Mouse (Mus musculus) spleen, adult 12 weeks (tissue): ENCODE measurements around the gene Galnt13.
"Not testable (repeated sequence)": the region's sequence is repeated elsewhere in the genome, so short reads cannot be mapped to it uniquely, and the experiment has no call there.

Source experiments
- DNase-seq: peaks from one replicate; pipeline ENCODE4 v3.0.0; 2022; ENCODE audit warnings: low spot score

Galnt13 gene

DNA sequence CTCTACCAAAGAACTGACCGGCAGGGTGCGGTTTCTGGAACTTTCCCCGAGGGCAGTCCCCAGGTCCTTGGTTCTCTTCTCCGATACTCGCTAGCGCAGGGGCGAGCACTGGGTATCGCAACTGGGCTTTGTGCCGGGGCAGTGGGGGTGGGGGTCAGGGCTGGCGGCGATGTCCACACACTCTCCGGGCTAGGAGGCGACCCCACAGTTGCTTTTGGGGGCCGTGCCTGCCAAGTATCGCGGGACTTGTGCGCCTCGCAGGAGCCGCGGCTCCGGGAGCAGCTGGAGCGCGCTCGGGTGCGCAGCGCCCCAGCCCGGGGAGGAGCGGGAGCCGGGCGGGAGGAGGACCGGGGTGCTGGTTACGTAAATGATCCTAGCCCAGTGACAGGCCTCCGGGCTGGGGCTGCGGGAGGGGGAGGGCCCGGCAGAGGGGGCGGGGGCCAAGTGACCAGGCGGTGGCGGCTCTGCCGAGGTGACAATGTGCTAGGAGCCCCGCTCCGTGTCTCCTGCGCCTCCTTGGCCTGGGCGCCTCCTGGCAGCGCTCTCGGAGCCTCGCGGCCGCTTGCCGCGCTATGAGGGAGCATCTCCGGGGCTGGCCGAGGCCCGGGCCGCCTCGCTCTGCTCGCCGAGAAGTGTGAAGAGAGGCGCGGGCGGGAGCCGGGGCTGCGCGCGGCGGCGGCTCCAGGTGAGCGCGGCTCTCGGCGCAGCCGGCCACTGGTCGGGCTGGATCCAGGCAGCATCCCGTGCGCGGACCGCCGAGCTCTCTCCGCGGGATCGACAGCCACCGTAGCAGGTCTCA is at the start of gene Galnt13:
Gene Galnt13 (plus strand): TSS at position 381 of the 799 bp plus-strand sequence.
- no peak for DNase-seq

DNA sequence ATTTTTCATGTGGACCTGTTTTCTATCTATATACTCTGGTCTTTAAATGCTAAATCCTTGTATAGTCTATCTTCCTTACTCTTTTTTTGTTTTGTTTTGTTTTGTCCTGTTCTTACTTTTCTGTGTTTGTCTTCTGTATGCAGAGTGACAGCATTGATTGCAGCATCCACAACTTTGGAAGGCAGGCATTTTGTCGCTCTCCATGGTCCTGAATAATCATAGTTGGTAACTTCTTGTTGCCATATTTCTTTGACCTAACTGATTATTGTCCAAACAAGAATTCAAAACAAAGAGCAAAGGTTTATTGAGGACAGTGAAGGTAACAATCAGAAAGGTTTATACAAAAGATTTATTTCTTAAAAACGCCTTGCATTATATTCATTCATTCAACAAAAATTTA is 5.1 kb upstream of the Galnt13 start:
- no peak for DNase-seq

DNA sequence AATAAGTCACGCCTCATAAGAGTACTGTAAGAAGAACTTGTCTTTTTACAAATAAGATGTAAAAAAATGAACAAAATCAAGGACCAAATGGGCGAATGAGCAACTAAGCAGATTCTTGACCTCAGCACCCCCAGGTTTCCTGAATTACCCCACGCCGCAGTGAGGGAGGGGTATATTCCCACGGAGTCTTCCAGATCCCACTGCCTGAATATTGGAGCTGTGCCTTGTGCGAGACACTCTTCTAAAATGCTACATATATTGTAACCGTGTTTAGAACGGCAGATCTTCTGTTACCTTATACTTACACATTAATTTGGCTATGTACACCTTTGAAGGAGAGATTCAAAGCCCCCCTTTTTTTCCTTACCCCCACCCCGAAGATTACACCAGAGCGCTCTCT is 737 bp upstream of the Galnt13 start:
- no peak for DNase-seq

DNA sequence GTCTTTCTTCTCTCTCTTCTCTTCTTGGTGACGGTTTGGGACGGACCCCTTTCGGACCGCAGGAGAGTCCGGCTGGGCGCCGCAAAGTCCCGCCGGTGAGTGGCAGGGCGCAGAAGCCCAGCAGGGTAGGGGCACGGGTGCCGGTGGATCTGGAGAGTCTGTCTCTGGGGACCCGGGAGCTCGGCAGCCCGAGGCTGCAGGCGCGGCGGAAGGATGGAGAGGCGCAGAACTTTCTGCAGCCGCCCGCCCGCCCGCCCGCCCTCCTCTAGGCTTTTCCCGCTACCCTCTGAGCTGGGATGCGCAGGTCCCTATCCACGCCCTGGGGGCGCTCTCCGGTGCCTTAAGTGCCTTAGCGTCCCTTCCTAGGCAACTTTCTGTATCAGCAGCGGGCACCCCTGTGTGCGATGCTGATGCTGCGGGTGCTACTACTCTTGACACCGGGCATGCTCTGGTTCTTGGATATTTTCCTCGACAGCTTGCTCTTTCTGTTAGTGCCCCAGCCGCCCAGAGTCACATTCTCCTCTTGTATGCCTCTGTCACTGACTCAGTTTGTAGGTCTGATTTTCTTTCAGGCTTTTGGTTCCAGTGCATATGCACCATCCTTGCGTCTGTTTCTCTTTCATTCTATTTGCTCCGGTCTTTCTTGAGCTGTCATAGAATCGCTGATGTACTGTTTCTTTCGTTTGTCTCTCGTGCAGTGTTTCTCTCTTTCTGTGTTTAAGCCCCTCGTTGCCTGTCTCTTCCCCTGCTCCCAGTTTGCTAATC is 801 bp downstream of the Galnt13 start:
- no peak for DNase-seq

DNA sequence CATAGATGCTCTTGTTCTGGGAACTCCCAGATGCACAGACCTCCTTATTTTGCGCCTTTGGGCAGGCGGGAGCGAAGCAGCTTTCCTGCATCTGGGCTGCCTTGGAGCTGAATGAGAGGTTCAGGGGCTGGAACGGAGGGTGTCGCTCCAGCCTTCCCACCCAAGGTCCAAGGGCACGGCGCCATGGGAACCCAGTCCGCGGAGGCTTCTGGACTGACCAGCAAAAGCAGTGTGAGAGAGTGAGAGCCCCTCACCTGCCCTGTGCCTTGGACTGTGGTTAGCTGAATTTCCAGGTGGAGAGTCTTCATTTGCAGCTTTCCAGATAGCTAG is 1.3 kb downstream of the Galnt13 start:
- no peak for DNase-seq

DNA sequence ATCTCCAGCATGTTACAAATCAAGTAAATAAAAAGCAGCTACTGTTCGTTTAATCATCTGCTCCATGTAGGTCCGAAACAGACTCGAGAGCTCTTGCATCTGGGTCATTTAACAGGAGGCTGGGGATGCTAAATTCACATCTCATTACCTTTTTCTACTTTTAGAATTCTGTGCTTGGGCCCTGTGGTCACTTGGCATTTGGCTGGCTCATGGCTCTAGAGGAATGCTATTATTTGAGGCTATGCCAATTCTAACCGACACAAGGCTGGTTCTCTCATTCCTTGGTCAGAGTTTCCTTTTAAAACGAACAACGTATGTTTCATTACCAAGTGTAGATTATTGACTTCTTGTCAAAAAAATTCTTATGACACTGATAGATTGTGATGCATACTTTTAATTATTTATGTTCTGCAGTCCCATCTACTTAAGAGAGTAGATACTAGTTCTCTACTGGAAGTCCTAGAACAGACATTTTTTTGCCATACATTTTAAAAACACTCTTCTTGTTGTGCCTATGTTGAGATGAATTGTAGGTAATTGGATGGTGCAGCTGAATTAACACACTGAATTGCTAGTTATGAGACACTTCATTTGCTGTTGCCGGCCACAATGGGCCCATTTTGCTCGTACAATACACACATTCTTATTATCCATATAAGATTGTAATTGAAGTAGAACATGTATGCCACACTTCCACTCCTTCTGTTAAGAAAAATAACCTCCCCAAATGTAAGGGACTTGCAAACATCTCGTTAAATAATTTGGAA is 6.8 kb downstream of the Galnt13 start:
- no peak for DNase-seq

DNA sequence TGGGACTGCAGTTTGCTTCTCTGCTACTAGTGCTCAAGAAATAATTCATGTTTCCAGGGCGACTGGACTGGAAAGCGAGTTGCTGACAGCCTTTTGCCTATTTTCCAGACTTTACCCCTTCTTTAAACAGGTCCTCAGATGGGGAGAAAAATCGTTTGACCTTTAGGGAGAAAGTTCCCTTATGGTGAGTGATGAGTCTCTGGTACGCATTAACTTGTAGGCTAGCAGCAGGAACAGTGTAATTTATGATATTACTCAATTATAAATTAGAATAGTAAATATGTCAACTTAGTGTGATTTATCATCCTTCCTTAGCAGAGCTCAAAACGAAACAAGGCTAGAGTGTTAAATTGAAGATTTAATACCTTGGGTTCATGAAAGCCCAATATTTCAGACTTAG is 47.3 kb downstream of the Galnt13 start:
- DNase-seq = no peak

DNA sequence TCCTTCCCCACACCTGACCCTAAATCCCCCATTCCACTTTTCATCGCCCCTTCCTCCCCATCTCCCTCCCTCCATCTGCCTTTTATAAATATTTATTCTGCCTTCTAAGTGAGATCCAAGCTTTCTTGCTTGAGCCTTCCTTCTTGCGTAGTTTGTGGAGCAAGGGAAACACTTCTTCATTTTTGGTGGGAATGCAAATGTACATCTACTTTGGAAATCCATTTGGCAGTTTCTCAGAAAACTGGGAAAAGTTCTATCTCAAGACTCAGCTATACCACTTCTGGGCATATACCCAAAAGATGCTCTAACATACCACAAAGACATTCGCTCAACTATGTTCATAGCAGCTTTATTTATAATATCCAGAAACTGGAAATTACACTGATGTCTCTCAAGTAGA is 86.9 kb downstream of the Galnt13 start:
- DNase-seq = no peak

DNA sequence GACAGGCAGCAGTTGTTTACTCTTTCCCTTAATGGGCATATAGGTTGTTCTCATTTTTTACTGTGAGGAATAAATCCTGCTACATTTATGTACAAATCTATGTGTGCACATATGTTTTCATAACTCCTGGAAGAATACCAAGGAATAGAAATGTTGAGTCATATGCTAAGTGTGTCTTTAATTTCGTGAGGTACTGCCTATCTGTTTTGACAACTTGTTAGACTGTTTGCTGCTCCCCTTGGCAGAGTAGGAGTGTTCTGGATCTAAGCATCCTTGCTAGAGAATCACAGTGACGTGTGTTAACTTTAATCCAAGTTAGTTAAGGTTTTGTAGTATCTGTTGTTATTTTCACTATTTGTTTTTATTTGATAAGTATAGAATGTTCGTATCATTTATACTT is 91.0 kb downstream of the Galnt13 start:
- DNase-seq = no peak

DNA sequence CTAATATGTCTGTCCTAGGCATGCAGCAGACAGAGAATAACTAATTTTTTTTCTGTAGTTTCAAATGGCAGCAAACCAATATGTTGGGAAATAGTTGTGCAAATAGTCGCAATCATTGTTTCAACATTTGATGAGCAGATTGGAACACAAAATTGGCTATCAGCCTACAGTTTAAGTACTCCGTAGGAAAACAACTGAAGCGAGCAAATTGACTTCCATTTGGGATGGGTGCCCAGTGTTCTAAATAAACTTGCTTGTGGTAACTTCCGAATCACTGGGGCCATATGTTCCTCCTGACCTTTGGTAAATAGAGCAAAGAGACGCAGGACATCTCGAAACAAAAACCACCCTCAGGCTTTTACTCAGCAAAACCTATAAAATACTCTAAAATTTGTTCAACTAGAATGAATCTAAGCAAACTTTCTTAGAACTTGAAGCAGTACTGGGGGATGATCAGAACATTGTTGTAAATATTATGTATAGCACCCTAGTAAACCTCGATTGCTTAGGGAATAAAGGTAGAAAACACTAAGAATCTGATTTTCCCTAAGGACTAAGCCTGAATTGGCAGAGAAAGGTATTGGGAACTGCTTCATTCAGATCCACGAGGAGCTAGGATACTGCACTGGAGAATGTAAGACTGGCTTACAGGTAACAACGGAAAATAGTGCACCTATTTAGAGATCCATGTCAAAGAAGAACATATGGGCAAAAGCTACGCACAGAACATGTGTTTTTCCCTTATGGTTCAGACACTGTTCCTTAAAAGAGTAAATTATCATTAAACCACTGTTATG is 122.4 kb downstream of the Galnt13 start:
- DNase-seq = no peak

DNA sequence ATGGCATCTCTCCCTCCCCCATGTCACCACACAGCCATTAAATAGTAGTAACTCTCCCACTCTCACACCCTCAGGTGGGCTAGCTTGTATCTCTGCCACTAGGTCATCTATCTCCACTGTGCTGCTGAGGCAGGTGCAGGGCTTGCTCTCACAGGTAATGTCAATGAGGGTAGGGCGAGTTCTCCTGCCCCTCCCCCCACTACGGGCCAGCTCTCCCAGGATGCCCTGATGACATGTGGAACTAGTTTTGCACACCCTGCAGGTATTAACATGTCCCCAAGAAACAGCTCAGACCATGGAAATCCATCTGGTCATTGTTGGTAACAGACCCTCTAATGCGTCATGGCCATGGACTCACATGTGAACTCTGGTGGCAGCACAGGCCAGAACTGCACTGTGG is 129.0 kb downstream of the Galnt13 start:
- DNase-seq = no peak

DNA sequence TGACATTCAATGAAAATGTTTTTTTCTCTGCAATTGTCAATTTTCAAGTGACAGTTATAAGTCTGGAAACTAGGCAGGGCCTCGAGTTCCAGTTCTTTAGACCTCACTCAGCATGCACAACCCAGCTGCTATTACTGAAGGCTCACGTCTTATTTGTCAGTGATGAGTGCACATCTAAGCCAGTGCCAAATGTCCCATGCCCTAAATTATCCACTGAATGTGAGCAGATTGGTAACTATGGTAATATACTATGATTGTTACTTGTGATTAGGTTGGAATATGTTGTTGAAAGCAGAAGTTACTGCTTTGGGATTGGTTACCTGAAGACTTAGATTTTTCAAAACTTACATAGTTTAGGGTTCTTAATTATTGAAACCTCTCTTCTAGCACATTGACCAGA is 131.1 kb downstream of the Galnt13 start:
- DNase-seq = no peak

DNA sequence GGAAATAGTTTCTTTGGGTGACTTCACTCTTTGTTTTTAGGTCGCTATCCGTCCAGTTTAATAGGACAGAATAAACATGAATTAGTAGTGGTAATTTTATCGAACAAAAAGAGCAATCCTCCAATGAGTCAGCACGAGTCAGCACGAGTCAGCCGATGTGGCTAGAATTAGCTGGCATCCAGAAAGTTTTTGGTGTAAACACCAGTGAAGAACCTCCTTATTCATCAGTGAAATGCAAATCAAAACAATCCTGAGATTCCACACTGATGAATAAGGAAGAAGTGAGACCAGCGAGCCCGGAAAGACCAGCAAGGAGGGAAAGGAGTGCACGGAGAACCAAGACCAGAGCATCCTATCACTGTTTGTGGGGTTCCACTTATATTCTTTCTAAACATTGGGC is 131.5 kb downstream of the Galnt13 start:
- no peak for DNase-seq

DNA sequence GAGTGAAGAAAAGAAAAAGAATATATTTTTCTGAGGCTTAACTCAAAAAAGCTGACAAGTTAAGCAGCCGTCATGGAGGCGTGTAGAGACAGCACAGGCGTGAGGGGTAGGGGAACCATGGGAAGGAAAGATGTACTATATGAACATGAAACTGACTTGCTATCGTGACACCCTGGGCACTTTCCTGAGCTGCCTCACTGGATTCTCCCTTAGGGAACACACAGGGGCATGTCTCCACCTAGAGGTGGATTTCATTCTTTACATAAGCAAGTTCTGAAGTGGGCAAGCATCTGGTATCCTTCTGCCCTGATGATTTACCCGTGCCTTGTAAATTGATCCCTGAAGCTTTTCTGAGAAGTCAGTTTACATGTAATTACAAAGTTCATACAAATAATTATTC is 277.7 kb downstream of the Galnt13 start:
- not testable (repeated sequence) for DNase-seq

DNA sequence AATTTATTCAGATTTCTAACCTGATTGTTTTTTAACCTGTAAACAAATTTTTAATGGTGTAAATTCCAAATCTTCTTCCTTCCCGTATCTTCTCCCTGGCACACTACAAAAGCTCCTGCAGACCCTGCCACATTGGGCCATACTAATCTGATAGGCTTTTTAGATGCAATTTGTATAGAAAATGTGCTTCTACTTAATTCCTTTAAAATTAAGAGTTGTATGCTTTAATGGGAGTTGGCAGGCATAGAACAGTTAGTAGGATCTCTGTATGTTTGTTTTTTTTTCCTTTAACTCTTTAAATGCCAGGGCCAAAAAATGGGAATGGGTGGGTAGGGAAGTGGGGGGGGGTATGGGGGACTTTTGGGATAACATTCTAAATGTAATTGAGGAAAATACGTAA is 315.1 kb downstream of the Galnt13 start:
- no peak for DNase-seq

DNA sequence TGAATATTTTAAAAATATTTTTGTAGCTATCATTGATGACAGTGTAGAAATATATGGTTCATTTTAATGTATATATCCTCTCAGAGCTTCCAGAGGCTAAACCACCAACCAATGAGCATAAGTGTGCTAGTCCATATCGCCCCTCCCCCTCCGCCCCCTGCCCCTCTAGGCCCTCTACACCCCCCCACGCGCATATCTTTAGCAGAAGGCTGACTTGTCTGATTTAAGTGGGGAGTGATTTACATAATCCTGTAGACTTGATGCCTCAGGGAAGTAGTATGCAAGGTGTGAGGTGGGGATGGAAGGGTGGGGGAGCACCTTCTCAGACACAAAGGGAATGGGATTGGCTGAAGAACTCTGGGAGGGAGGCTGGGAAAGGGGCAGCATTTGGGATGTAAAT is 323.7 kb downstream of the Galnt13 start:
- DNase-seq = no peak

DNA sequence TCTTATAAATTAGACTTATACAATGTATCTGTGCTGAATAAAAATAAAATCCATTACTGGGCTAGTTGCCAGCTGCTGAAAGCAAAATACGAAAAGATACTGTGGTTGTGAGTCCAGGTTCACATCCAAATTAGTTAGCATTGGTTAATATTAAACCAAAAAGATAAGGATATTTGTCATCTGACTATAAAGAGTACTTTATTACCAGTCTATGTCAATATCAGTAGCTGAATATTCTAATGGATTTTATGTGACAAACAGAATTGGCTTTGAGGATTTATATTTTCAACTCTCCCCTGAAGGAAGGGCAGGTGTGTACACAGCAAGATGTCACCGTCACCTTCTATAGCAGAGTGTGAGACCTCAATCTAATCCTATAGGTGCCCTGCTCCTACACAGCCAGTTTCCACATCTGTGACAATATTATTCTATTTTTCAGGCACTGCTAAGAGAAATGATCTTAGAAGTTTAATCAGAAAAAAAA is 342.7 kb downstream of the Galnt13 start:
- no peak for DNase-seq

DNA sequence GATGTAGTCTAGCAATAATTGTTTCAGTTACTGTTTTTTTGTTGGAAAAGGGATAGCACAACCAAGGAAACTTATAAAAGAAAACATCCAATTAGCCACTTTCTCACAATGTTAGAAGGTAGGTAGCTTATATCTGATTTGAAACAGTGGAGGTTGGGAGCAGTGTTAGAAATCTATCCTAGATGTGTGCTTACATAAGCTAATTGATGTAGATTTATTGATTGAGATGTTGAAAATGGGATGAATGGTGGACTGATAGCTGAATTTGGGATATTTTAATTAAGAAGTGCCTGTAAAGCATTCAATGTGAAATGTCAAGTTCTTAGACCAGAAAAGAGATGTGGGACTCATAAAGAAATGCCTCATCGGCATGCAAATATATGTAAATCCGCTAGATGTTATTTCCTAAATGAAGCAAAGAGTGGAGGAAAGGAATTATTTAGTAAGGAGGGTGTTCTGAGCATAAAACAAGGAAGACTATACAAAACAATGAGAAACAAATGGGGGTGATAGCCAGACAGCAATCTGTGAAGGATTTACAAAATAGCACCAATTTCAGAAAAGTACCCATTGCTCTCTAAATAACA is 377.6 kb downstream of the Galnt13 start:
- no peak for DNase-seq

DNA sequence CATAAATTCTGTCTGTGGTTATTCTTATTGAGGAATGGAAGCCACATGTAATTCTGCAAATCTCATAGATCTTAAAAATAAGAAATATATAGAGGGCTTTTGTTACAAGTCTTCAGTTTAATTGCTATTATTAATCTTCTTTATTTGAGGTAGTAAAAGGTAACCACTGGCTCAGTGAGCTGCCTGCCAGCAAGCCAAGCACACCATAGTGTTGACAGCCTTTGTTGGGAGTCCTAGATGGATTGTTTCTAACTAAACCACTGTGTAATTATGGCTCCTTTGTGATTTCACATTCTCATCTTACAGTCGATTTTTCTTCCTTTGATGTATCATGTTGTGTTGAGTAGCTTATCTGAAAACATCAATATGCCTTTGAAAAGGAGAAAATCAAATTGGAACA is 405.1 kb downstream of the Galnt13 start:
- DNase-seq = no peak

DNA sequence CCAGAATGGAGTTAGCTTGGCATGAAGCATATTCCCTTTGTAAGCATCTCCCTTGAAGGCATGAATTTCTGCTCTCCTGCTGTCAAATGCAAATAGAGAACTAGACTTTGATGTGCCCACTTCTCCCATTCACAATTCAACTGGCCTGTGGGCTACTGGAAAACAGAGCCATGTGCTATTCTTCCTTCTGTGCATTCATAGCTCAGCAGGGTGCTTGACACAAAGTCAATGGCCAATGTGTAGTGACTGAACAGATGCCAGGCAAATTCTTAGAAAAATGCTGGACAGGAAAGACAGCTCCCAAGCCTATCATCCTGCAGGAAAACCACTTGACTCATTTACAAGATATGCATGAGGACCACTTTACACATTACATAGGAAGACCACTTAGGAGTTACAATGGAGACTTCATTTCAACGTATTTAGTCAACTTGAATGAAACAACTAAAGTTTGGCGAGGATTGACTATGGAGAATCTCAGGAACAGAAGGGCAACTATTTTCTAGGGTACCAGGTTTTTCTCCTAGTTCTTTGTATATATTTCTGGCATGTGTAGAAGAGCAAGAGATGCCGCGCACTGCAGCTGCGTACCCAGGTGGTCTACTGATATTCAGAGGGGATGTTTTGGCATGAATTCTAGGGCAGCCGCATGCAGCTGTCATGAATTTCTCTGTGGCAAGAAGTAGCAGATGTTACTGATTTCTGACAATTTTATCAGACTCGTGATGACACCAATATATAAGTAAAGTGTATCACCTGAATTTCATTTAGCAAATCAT is 470.4 kb downstream of the Galnt13 start:
- DNase-seq = no peak
